Mouse (Mus musculus) stomach, postnatal 0 days (tissue): ENCODE measurements around the gene Ccdc91. TPM values are rescaled to one million over a fixed set of nuclear protein-coding genes. Genes with fewer than 3 reads are reported as not detected.

Experiments used
- ATAC-seq: fragments of 200-750 bp; cut with Nextera tagmentation; 2 replicates; pipeline ENCODE4 v1.8.0; 2017; ENCODE audit not compliant: low FRiP score, low TSS enrichment
- DNase-seq: peaks from one replicate; pipeline ENCODE4 v3.0.0-alpha.2; 2016; ENCODE audit warnings: low spot score
- H3K27ac ChIP-seq: fragments of 300-500 bp; sonication (generic); replicated peaks from 2 replicates; pipeline ENCODE4 v1.5.1; 2014; ENCODE audit warnings: mild to moderate bottlenecking, control low read depth
- H3K27me3 ChIP-seq: fragments of 300-500 bp; sonication (generic); 2 replicates; pipeline ENCODE4 v1.6.1; 2014; ENCODE audit warnings: low read length; ENCODE audit not compliant: control insufficient read depth, insufficient read depth
- H3K36me3 ChIP-seq: fragments of 300-500 bp; sonication (generic); 2 replicates; pipeline ENCODE4 v1.6.1; 2014; ENCODE audit warnings: low read length, mixed read lengths; ENCODE audit not compliant: control insufficient read depth, insufficient read depth
- H3K4me1 ChIP-seq: fragments of 300-500 bp; sonication (generic); replicated peaks from 2 replicates; pipeline ENCODE4 v1.6.1; 2014; ENCODE audit warnings: antibody characterized with exemption; ENCODE audit not compliant: control insufficient read depth, insufficient read depth
- H3K4me2 ChIP-seq: fragments of 300-500 bp; sonication (generic); replicated peaks from 2 replicates; pipeline ENCODE4 v1.6.1; 2014; ENCODE audit warnings: low read depth, mild to moderate bottlenecking, control low read depth, moderate library complexity
- H3K4me3 ChIP-seq: fragments of 300-500 bp; sonication (generic); 2 replicates; pipeline ENCODE4 v1.5.1; 2014; ENCODE audit warnings: low read depth, low read length, control low read depth
- H3K9ac ChIP-seq: fragments of 300-500 bp; sonication (generic); 2 replicates; pipeline ENCODE4 v1.6.1; 2014; ENCODE audit warnings: mild to moderate bottlenecking, low read length, control low read depth, mixed read lengths
- H3K9me3 ChIP-seq: fragments of 300-500 bp; sonication (generic); 2 replicates; pipeline ENCODE4 v1.6.1; 2016; ENCODE audit warnings: low read length; ENCODE audit not compliant: control insufficient read depth
- CTCF ChIP-seq: IDR thresholded peaks from 2 replicates; pipeline ENCODE4 v1.5.1; 2016; ENCODE audit warnings: antibody characterized with exemption, low read depth, mild to moderate bottlenecking, moderate library complexity
- EP300 ChIP-seq: optimal IDR thresholded peaks from 2 replicates; pipeline ENCODE3; 2016; ENCODE audit warnings: antibody characterized with exemption
- WGBS: fragments of 180-500 bp; shearing (Covaris S2); extraction: QIAGEN DNeasy Blood & Tissue Kit; methylation state at CpG from one replicate; pipeline ENCODE4 v1.1.7; 2014; 5-methylcytosine and 5-hydroxymethylcytosine counted together
- polyA plus RNA-seq: library from polyadenylated mRNA; unstranded; fragments of >200 nt; fragmentation: Nextera tagmentation; extraction: Ambion mirVana; gene quantifications from 2 replicates; pipeline ENCODE4 v1.2.1, GENCODE M21; 2015

The Ccdc91 gene
- 16.2 and 17.2 TPM in 2 replicates for polyA plus RNA-seq

GRCm38 (mm10) chr6:147475727-147476613, at the start of gene Ccdc91:
Ccdc91 (plus strand) TSS chr6:147475828.
- WGBS: under 1% methylated on average over 76 of the region's 78 CpGs
- DNase-seq: peak; percentile 95
- H3K36me3 ChIP-seq: no peaks in the 10 kb centered on the region
- H3K27me3 ChIP-seq: no peaks in the 10 kb centered on the region
- peaks cover 2% of the 10 kb centered on the region; the same call in 1 of the 2 replicates for H3K4me1 ChIP-seq
- peak within 1 kb of the TSS; percentile 96 for H3K27ac ChIP-seq
- TF ChIP-seq EP300 (no peak), CTCF (peak; percentile 54)
- H3K4me2 ChIP-seq: peak within 1 kb of the TSS; percentile 81
- peak within 1 kb of the TSS; percentile 76 for H3K4me3 ChIP-seq
- H3K9ac ChIP-seq: peak within 1 kb of the TSS; percentile 91
- no peaks in the 10 kb centered on the region for H3K9me3 ChIP-seq
- peak; percentile 99 for ATAC-seq

GRCm38 (mm10) chr6:147426927-147427487, 48.6 kb upstream of the Ccdc91 start:
- no peaks in the 10 kb centered on the region for H3K4me1 ChIP-seq
- H3K9ac ChIP-seq: no peak overlapping the region
- H3K27me3 ChIP-seq: no peaks in the 10 kb centered on the region
- no peaks in the 10 kb centered on the region for H3K9me3 ChIP-seq
- no peak overlapping the region for H3K27ac ChIP-seq
- no peak overlapping the region for H3K4me3 ChIP-seq
- ATAC-seq (no peak), DNase-seq (no peak)
- no peak overlapping the region for H3K4me2 ChIP-seq
- WGBS: 70% methylated on average over 11 of the region's 11 CpGs
- TF ChIP-seq EP300: no peak
- TF ChIP-seq CTCF: no peak
- no peaks in the 10 kb centered on the region for H3K36me3 ChIP-seq

DNA sequence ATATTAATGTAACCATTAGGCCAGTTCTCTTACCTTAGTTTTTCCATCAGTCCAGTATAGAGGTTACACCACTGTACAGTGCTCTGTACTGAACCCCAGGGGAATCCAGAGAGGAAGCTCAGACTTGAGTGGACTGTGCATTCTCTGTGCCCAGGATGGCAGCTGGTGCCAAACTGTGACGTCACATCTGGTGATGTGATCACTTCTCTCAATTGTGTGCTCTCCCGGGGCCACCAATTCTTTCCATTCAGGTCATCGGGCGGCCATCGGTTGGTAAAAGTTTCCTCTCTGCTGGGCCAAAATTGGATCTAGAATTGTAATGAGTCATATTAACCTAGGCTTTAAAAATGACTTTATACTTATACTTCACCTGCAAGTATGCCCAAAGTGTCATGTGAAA, 19.9 kb upstream of the Ccdc91 start:
- WGBS: 78% methylated on average over 5 of the region's 5 CpGs
- Histone ChIP-seq H3K9ac (no peak overlapping the region), H3K9me3 (no peaks in the 10 kb centered on the region), H3K4me2 (no peak overlapping the region), H3K36me3 (no peaks in the 10 kb centered on the region), H3K27ac (no peak overlapping the region), H3K4me1 (no peaks in the 10 kb centered on the region), H3K4me3 (no peak overlapping the region), H3K27me3 (no peaks in the 10 kb centered on the region)
- DNase-seq (no peak), ATAC-seq (no peak)
- TF ChIP-seq CTCF: no peak
- no peak for TF ChIP-seq EP300

GRCm38 (mm10) chr6:147458637-147459301, 16.9 kb upstream of the Ccdc91 start:
- TF ChIP-seq EP300 (no peak), CTCF (no peak)
- DNase-seq (no peak), ATAC-seq (no peak)
- Histone ChIP-seq H3K27me3 (no peaks in the 10 kb centered on the region), H3K9me3 (no peaks in the 10 kb centered on the region), H3K27ac (no peak overlapping the region), H3K4me1 (no peaks in the 10 kb centered on the region), H3K4me3 (no peak overlapping the region), H3K9ac (no peak overlapping the region), H3K4me2 (no peak overlapping the region), H3K36me3 (no peaks in the 10 kb centered on the region)
- 83% methylated on average over 11 of the region's 11 CpGs for WGBS

GRCm38 (mm10) chr6:147470016-147470415, 5.6 kb upstream of the Ccdc91 start:
- TF ChIP-seq CTCF: no peak
- no peak for TF ChIP-seq EP300
- no peak for DNase-seq
- Histone ChIP-seq H3K27ac (no peak overlapping the region), H3K4me3 (no peak overlapping the region), H3K4me2 (no peak overlapping the region), H3K36me3 (no peaks in the 10 kb centered on the region), H3K27me3 (no peaks in the 10 kb centered on the region), H3K4me1 (no peaks in the 10 kb centered on the region), H3K9me3 (no peaks in the 10 kb centered on the region), H3K9ac (no peak overlapping the region)
- no peak for ATAC-seq
- 45% methylated on average over 5 of the region's 5 CpGs for WGBS
